Mouse (Mus musculus): ENCODE measurements around the gene Ppp2r3a. TPM values are rescaled to one million over a fixed set of nuclear protein-coding genes. Genes with fewer than 3 reads are reported as not detected.
A peak's percentile ranks its signal among the peaks of the same experiment; 100 is the strongest.

Gene Ppp2r3a
- polyA plus RNA-seq, 1 experiment from 2014 or later: 11.5 TPM

GRCm38 (mm10) chr9:101280867-101281266 lies 29.3 kb upstream of the Ppp2r3a start:
- no peaks in the 10 kb centered on the region for H3K27me3 ChIP-seq (replicated peaks)
- H3K4me3 ChIP-seq (replicated peaks): no peak overlapping the region
- H3K9ac ChIP-seq: no peak overlapping the region
- H3K4me1 ChIP-seq: no peaks in the 10 kb centered on the region
- no peaks in the 10 kb centered on the region for H3K9me3 ChIP-seq
- no peak overlapping the region for H3K4me2 ChIP-seq
- no peak for ATAC-seq (ENCODE audit: insufficient read depth, low FRiP score, low read depth)
- H3K27ac ChIP-seq: no peak overlapping the region
- 90% methylated on average over 6 of the region's 6 CpGs for WGBS
- no peaks in the 10 kb centered on the region for H3K36me3 ChIP-seq

DNA sequence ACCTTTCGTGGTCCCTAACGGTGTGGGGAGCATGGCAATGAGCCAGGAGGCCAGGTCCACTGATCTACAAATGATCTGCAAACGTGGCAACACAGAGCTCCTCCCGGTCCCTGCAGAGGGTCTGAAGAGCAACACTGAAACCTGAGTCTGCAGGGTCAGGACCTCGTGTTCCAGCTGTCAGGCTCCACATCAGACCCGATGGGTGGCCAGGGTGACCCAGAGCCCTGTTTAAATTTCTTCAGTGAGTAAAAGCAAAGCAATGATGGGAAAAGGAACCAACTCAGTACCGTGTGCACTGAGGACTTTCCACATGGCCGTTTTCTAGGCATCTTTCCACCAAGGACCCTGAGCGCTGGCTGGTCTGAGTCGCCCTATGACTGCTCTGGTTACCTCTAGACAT lies 28.6 kb upstream of the Ppp2r3a start:
- Histone ChIP-seq H3K27me3 (replicated peaks) (no peaks in the 10 kb centered on the region), H3K4me2 (no peak overlapping the region), H3K36me3 (no peaks in the 10 kb centered on the region), H3K4me1 (no peaks in the 10 kb centered on the region), H3K9ac (no peak overlapping the region), H3K27ac (no peak overlapping the region), H3K4me3 (replicated peaks) (no peak overlapping the region), H3K9me3 (no peaks in the 10 kb centered on the region)
- WGBS: 57% methylated on average over 10 of the region's 10 CpGs
- ATAC-seq (ENCODE audit: insufficient read depth, low FRiP score, low read depth): no peak

DNA sequence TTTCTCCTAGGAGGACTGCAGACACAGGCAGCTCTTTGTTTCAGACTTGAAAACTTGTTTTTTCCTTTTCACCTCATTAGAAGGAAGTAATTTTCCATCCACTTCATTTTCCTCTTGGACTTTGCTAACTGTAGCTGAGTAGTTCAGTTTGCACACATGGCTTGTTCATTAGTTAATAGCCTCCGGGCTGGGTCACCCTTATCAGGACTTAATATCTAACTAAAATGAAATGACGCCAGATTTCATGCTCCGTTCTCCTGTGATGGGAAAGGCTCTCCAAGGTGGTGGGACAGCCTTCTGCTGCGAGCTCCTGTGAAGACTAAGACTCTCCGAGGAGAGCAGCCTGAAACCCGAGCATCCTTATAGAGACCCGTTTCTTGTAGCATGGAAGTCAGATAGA lies 21.1 kb upstream of the Ppp2r3a start:
- no peak overlapping the region for H3K4me2 ChIP-seq
- no peaks in the 10 kb centered on the region for H3K36me3 ChIP-seq
- H3K9me3 ChIP-seq: no peaks in the 10 kb centered on the region
- H3K27ac ChIP-seq: no peak overlapping the region
- ATAC-seq (ENCODE audit: insufficient read depth, low FRiP score, low read depth): no peak
- H3K9ac ChIP-seq: no peak overlapping the region
- WGBS: 71% methylated on average over 7 of the region's 7 CpGs
- no peaks in the 10 kb centered on the region for H3K27me3 ChIP-seq (replicated peaks)
- H3K4me3 ChIP-seq (replicated peaks): no peak overlapping the region
- no peaks in the 10 kb centered on the region for H3K4me1 ChIP-seq

GRCm38 (mm10) chr9:101270020-101270419 lies 18.4 kb upstream of the Ppp2r3a start:
- Histone ChIP-seq H3K27me3 (replicated peaks) (no peaks in the 10 kb centered on the region), H3K9me3 (no peaks in the 10 kb centered on the region), H3K27ac (no peak overlapping the region), H3K4me2 (no peak overlapping the region), H3K36me3 (no peaks in the 10 kb centered on the region), H3K4me3 (replicated peaks) (no peak overlapping the region), H3K4me1 (no peaks in the 10 kb centered on the region), H3K9ac (no peak overlapping the region)
- WGBS: 40% methylated on average over 5 of the region's 5 CpGs
- no peak for ATAC-seq (ENCODE audit: insufficient read depth, low FRiP score, low read depth)

DNA sequence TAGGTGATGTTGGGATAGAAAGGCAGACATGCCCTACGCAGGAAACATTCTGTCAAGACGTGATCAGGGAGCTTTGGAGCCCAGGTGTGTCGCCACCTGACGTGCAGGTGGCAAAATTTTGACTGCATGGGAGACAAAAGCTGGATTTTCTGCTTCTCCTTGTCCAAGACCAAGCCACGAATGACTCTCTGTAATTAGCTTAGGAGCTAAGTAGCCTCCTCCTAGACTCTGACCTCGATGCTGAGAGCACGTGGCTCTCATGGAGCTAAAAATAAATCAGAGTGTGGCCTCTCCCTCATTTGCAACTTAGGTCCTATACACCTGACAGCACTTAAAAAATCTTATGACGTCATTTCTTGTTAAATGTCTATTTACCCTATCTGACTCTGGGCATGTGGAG lies 14.4 kb upstream of the Ppp2r3a start:
- ATAC-seq (ENCODE audit: insufficient read depth, low FRiP score, low read depth): no peak
- Histone ChIP-seq H3K27ac (no peak overlapping the region; the same call in 1 of the 2 replicates), H3K9ac (no peak overlapping the region), H3K9me3 (no peaks in the 10 kb centered on the region), H3K36me3 (no peaks in the 10 kb centered on the region), H3K27me3 (replicated peaks) (no peaks in the 10 kb centered on the region), H3K4me2 (no peak overlapping the region), H3K4me3 (replicated peaks) (no peak overlapping the region), H3K4me1 (no peaks in the 10 kb centered on the region)
- 63% methylated on average over 8 of the region's 8 CpGs for WGBS

DNA sequence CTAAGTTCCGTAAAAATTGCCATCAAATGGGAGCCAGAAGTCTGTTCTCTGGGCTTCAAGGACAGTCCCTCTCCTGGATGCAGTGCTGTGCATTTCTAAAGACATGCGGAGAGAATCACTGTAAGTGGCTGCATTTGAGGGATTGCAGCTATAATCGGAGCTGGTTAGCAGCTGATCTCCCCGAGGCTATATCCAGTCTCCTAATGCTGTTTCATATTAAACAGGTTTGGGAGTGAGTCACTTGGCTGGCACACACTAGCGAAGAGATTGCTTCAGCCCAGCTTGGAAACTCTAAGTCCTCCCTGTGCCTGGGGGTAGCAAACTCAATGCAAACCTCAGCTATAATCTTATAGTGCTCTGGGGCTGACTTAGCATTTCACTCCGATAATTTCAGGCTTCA lies 14.0 kb upstream of the Ppp2r3a start:
- H3K27me3 ChIP-seq (replicated peaks): no peaks in the 10 kb centered on the region
- H3K27ac ChIP-seq: peak overlapping the region; percentile 31; the same call in 1 of the 2 replicates
- no peaks in the 10 kb centered on the region for H3K36me3 ChIP-seq
- WGBS: 62% methylated on average over 6 of the region's 6 CpGs
- no peaks in the 10 kb centered on the region for H3K4me1 ChIP-seq
- no peak for ATAC-seq (ENCODE audit: insufficient read depth, low FRiP score, low read depth)
- H3K9ac ChIP-seq: no peak overlapping the region
- no peak overlapping the region for H3K4me2 ChIP-seq
- no peaks in the 10 kb centered on the region for H3K9me3 ChIP-seq
- H3K4me3 ChIP-seq (replicated peaks): no peak overlapping the region

- 84% methylated on average over 3 of the region's 3 CpGs for WGBS
- H3K27me3 ChIP-seq (replicated peaks): no peaks in the 10 kb centered on the region
- H3K4me1 ChIP-seq: no peaks in the 10 kb centered on the region
These were observed 11.2 kb upstream of the Ppp2r3a start for GRCm38 (mm10) chr9:101262815-101263214.

GRCm38 (mm10) chr9:101261989-101262571 lies 10.5 kb upstream of the Ppp2r3a start:
- 50% methylated on average over 11 of the region's 11 CpGs for WGBS
- no peaks in the 10 kb centered on the region for H3K27me3 ChIP-seq (replicated peaks)
- H3K9me3 ChIP-seq: no peaks in the 10 kb centered on the region
- H3K4me1 ChIP-seq: no peaks in the 10 kb centered on the region
- no peak overlapping the region for H3K4me3 ChIP-seq (replicated peaks)
- no peak overlapping the region; the same call in 1 of the 2 replicates for H3K4me2 ChIP-seq
- H3K27ac ChIP-seq: no peak overlapping the region
- no peak overlapping the region for H3K9ac ChIP-seq
- ATAC-seq (ENCODE audit: insufficient read depth, low FRiP score, low read depth): no peak
- no peaks in the 10 kb centered on the region for H3K36me3 ChIP-seq

More at GRCm38 (mm10) chr9:101262815-101263214, 11.2 kb upstream of the Ppp2r3a start:
- no peaks in the 10 kb centered on the region for H3K36me3 ChIP-seq
- H3K4me3 ChIP-seq (replicated peaks): no peak overlapping the region
- no peak for ATAC-seq (ENCODE audit: insufficient read depth, low FRiP score, low read depth)
- no peak overlapping the region for H3K4me2 ChIP-seq
- H3K27ac ChIP-seq: no peak overlapping the region
- H3K9me3 ChIP-seq: no peaks in the 10 kb centered on the region
- H3K9ac ChIP-seq: no peak overlapping the region

DNA sequence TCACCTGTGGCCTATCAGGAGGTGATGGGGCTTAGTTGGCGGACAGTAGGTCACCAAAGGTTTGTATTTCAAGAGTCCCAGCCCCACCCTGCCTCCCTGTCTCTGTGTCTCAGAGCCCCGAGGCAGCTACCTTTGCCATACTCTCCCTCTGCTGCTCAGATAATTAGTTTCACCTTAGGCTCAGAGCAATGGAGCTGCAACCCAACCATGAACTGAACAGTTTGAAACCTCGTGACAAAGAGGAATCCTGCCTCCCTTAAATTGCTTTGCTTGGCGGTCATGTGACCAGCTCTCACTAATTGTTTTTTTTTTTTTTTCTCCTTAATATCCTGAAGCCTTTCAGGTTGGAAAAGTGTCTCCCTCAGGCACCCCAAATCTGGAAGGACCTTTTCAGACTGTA lies 9.8 kb upstream of the Ppp2r3a start:
- Histone ChIP-seq H3K36me3 (no peaks in the 10 kb centered on the region), H3K4me1 (no peaks in the 10 kb centered on the region), H3K4me3 (replicated peaks) (no peak overlapping the region), H3K27me3 (replicated peaks) (no peaks in the 10 kb centered on the region), H3K4me2 (no peak overlapping the region), H3K9me3 (no peaks in the 10 kb centered on the region), H3K27ac (no peak overlapping the region), H3K9ac (no peak overlapping the region)
- no peak for ATAC-seq (ENCODE audit: insufficient read depth, low FRiP score, low read depth)
- 70% methylated on average over 4 of the region's 4 CpGs for WGBS

GRCm38 (mm10) chr9:101253136-101253535 lies 1.5 kb upstream of the Ppp2r3a start:
- Histone ChIP-seq H3K27me3 (replicated peaks) (no peaks in the 10 kb centered on the region), H3K4me1 (0 out of 2 replicates have a peak, but pooled peaks cover 8% of the 10 kb centered on the region), H3K27ac (no peak overlapping the region), H3K4me2 (no peak overlapping the region), H3K9me3 (no peaks in the 10 kb centered on the region), H3K36me3 (no peaks in the 10 kb centered on the region), H3K9ac (no peak overlapping the region), H3K4me3 (replicated peaks) (no peak overlapping the region)
- ATAC-seq (ENCODE audit: insufficient read depth, low FRiP score, low read depth): no peak
- WGBS: 65% methylated on average over 3 of the region's 3 CpGs

DNA sequence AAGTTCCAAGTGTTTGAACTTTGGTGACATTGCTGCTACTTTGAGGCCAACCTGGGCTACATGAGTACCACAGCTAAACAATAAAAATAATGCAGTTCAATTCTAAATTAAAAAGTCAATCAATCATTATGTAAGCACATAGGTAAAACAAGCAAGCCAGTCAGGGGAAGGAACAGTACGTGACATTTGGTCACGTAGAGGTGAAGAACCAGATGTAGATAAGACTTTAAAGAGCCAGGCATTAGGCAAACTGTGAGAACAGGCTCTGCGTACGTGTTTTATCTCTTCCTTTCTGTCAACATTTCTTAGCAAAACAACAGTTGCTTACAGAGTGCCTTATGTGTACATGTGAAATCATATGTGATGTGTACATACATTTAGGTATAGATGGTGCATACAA lies 946 bp upstream of the Ppp2r3a start:
- 59% methylated on average over 4 of the region's 4 CpGs for WGBS
- H3K27me3 ChIP-seq (replicated peaks): no peaks in the 10 kb centered on the region
- 0 out of 2 replicates have a peak, but pooled peaks cover 8% of the 10 kb centered on the region for H3K4me1 ChIP-seq
- ATAC-seq (ENCODE audit: insufficient read depth, low FRiP score, low read depth): no peak
- H3K4me3 ChIP-seq (replicated peaks): no peak overlapping the region
- H3K27ac ChIP-seq: peak overlapping the region; percentile 49; the same call in 1 of the 2 replicates
- H3K36me3 ChIP-seq: no peaks in the 10 kb centered on the region
- no peaks in the 10 kb centered on the region for H3K9me3 ChIP-seq
- H3K9ac ChIP-seq: no peak overlapping the region
- H3K4me2 ChIP-seq: no peak overlapping the region

- Histone ChIP-seq H3K9ac (peak overlapping the region; percentile 89), H3K36me3 (no peaks in the 10 kb centered on the region), H3K27ac (peak overlapping the region; percentile 99), H3K4me1 (0 out of 2 replicates have a peak, but pooled peaks cover 8% of the 10 kb centered on the region), H3K4me2 (peak overlapping the region; percentile 62), H3K9me3 (no peaks in the 10 kb centered on the region), H3K27me3 (replicated peaks) (no peaks in the 10 kb centered on the region), H3K4me3 (replicated peaks) (peak overlapping the region; percentile 84)
- peak; percentile 94 for ATAC-seq (ENCODE audit: insufficient read depth, low FRiP score, low read depth)
- WGBS: under 1% methylated on average over 51 of the region's 61 CpGs
These were observed 483 bp downstream of the Ppp2r3a start for GRCm38 (mm10) chr9:101250981-101251643.

Data from stomach, embryonic 15.5 days (tissue).